Mouse (Mus musculus): ENCODE measurements around the gene Klf16.

- TF ChIP-seq CTCF (IDR thresholded peaks at IDR 0.05) (no peak), EP300 (IDR thresholded peaks at IDR 0.05) (no peak)
These were observed 8.5 kb upstream of the Klf16 start for GRCm38 (mm10) chr10:80585581-80585980.

All from lung, postnatal 0 days (tissue).